Mouse (Mus musculus) brain, embryonic 14.5 days (tissue): ENCODE data around the gene Ms4a10.

ENCODE experiments used
- CTCF ChIP-seq: fragments of 200-500 bp; IDR thresholded peaks from 2 replicates; pipeline ENCODE4 v1.5.1; 2012; ENCODE audit warnings: inconsistent platforms, mild to moderate bottlenecking, moderate library complexity, borderline replicate concordance; ENCODE audit not compliant: insufficient read depth, insufficient read length; ENCODE audit errors: extremely low read depth
- POLR2A ChIP-seq: fragments of 200-500 bp; IDR thresholded peaks from 2 replicates; pipeline ENCODE4 v1.6.1; 2012; ENCODE audit warnings: mild to moderate bottlenecking, inconsistent platforms, borderline replicate concordance; ENCODE audit not compliant: poor library complexity, insufficient read depth, insufficient read length, severe bottlenecking; ENCODE audit errors: extremely low read depth

GRCm38 (mm10) chr19:10959978-10960346 lies 14.5 kb downstream of the Ms4a10 start:
- TF ChIP-seq POLR2A (no peak), CTCF (no peak)
